Mouse (Mus musculus) heart, postnatal 10 days (tissue): ENCODE results near the gene Bckdhb. TPM values are rescaled to one million over a fixed set of nuclear protein-coding genes. Genes with fewer than 3 reads are reported as not detected.
"Not testable (repeated sequence)": the region's sequence is repeated elsewhere in the genome, so short reads cannot be mapped to it uniquely, and the experiment has no call there.

Source experiments
- DNase-seq, 2 experiments: peaks; one replicate each; pipeline ENCODE4 v3.0.0; 2021
- intact Hi-C: fragments of 180-260 bp; cut with DNase I; formaldehyde crosslinking; loops from one replicate; pipeline ENCODE4 v1.15.1; 2025
- total RNA-seq, 2 experiments: library from RNA; stranded (reverse); gene quantifications; 2 replicates each; pipeline ENCODE4 v1.2.3; 2021

Gene Bckdhb
- total RNA-seq, 2 experiments from 2014 or later, result 36.3 to 53.4 TPM

DNA sequence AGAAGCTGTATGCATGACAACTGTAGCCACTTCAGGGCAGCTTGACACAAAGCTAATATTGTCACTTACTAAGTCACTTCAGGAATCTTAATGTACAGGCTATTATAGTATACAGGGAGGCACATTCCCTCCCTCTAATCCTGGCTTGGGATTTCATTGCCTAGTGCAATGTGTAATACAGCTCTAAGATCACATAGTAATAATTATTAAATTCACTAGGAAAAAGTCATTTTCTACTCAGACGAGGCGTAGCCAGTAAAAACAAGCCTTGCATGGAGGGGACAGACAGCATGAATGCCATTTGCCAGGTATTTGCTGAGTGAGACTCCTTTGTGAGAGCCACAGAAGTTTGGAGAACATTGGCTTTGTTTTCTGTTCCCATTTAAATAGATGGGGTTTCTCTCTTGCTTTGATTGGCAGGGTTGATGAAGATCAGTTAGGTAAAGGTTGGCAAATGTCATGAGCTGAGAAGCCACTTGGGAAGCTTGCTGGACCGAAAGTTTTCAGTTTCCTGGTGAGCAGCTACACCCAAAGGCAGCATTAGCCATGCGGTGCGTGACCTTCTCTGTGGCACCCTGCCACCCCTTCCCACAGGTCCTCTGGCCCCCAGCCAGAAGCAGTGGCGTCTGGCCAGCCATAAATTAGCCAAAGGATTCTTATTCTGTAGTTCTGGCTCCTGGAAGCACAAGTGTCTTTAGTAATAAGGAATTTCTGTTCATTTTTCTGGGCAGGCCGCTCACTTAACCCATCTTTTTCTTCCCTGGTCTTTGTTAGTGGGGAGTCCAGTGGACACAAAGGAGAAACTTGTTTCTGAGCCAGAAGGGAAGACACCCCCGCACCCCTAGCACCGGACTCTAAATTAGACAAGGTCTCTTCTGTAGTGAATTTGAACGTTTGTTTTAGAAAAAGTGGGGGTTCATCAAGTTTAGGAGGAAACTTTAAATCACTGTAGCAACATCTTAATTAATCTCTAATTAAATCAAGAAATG is 37.4 kb downstream of the Bckdhb start:
- intact Hi-C loops, result no loop called here
- DNase-seq, result peak; percentile 77 to 79

DNA sequence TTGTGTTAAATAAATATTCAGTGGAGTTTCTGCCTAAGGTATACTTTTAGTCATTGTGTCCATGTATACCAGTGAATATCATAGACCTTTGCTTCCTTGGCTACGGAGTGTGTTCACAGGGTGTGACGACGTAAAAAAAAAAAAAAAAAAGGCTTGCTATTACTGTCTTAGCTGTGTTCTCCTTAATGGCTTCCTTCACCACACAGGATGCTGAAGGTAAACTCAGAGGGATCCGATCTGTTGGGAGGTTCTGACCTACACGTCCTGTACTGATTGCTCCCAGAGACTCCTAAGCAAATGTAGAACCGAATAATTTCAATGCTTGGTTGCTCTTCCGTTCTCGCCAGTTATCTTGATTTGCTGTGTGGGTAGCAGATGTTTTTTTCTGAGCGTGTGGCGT is 38.4 kb downstream of the Bckdhb start:
- intact Hi-C loops, result no loop called here

DNA sequence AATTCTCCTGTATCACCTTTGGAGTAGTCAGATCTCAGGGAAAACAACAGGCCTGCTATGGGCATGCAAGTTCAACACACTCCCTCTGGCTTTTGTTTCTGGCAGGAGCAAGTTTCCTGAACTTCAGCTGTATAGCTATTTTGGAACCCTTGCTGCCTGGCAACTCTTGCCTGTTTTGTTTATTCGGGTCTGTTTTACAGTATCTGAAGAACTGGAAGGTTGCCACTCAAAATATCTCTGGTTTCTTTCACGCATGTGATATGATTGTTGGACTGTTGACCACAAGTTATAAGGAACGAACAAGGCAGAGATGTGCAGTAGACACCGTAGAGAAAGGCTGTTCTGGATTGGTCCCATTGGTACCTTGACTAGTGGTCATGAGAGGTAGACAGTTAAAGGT is 39.4 kb downstream of the Bckdhb start:
- intact Hi-C loops, result no loop called here
- peak; percentile 66 for DNase-seq

More for the DNA sequence above, 38.4 kb downstream of the Bckdhb start:
- DNase-seq, result no peak

DNA sequence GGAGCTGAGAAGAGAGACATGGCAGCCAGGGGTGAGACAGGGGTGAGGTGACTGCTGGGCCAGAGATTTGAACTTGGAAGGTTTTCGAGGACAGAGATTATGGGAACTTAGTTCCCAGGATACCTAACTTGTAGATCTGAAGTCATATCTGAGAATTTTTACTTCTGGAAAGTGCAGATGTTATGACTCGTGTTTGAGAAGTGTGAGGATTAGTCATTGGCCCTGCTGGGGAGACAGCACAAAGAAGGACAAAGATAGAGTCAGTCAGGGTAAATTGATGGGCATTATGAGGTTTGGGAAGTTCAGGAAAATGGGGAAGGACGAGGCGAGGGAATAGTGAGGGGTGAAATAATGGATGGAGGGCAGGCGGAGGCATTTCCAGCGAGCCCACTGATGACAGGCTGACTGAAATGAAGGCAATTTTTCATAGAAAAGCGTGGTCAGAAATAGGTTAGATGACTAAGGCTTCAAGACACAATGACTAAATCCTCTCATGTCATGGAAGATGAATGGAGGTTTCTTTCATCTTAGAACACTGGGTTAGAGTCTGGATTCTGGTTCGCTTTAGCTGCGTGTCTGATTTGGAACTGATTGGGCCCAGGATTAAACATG is 42.6 kb downstream of the Bckdhb start:
- intact Hi-C loops, result no loop called here
- no peak for DNase-seq

DNA sequence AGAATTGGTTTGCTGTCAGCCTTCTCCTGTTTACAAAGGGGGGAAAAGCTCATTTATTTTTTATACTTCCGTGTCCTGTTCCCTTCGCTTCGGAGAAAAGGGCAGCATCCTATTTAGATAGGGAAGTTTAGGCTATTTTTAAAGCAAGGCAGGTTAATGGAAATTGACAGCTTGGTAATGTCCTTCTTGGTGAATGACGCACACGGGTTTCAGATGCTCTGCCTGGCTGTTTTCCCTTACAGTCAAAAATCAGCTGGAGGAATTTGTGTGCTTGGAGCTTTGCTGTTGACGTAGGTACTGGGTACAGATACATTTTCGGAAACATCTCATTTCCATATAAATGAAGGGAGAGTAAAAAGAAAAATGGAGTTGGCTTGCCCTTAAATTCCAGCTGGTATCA is 44.4 kb downstream of the Bckdhb start:
- intact Hi-C loops, result no loop called here
- no peak for DNase-seq

DNA sequence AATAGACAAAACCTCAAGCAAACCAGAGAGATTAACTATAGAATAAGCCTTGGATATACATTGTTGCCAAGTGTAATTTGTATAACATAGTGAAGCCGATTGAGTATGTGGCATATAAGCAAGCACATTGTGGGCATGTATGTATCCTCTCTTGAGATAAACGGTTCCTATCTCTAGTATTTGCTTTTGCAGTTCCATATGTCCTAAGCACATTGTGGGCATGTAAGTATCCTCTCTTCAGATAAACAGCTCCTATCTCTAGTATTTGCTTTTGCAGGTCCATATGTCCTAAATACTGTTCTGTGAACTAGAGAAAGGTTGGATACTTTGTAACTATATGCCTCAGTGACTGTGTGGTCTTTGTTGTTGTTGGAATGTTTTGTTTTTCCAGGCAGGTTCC is 48.5 kb downstream of the Bckdhb start:
- intact Hi-C loops, result no loop called here
- no peak for DNase-seq

DNA sequence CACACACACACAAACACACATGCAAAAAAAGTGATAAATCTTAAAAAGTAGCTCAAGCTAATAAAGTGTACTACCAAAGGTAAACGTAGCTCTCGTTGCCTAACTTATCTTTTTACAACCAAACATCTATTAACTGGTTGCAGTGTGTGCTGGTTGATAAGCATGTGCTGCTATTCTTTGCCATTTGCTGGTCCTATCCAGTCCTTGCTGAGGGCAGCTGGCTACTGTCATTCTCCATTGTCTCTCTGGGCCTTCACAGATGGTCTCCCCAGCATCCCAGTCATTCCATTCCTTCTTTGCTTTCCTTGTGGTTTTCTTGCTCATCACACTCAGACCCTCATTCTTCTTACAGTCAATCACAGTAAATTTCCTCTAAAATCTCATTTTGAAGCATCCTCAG is 50.9 kb downstream of the Bckdhb start:
- DNase-seq, result no peak
- intact Hi-C loops, result no loop called here

DNA sequence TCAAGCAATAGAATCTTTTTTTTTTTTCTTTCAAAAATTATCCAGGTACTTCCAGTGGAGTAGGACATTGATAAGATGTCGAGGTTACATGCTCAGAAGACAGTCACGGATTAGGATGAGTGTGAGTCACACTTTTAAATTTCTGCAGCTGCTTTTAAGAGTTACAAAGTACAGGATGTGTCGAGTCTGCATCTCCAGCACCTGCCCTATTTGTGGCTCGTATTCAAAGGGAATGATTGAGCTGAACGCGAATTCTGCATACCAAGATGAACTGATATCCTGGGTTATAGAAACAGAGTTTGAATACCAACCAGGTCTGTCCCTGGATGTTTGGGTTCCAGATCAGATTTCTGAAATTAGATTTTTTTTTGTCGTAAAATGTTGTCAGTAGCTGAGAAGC is 56.3 kb downstream of the Bckdhb start:
- DNase-seq, result no peak
- intact Hi-C loops, result no loop called here

DNA sequence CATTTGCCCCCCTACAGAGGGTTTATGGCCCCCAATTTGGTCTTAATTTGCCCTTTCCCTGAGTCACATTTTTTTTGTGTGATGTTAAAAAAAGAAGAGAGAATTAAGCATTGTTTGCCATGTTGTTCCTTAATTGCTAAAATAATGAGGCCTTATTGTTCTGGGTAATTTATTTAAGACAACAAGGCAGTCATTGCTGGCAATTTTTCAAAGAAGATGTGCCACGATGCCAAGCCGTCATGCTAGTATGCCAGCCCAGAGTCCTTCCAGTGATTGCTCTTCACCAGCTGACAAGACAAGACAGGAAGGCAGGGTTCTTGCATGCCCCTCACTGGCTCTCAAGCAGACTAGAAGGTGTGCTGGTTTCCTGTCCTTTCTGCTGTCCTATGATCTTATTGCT is 84.0 kb downstream of the Bckdhb start:
- intact Hi-C loops, result no loop called here

DNA sequence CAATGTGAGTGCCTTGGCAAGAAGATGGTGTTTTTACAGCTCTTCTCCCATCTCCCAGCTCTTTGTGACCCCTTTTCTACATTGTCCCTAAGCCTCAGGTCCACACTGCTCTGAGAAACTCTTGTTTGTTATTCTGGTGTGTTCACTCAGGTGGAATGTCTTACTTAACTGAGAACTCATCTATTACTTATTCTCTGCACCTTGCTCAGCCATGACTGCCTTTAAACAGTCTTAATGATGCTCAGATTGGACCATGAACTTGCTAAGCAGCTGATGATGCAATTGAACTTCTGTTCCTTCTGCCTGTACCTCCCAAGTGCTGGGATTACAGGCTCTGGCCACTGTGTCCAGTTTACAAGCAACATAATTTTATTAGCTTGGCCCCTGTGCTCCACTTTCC is 86.2 kb downstream of the Bckdhb start:
- intact Hi-C loops, result loop anchor here (10.0 kb wide), 1 partner anchor 234 kb away; no protein-coding TSS in a partner anchor

More for the DNA sequence above, 84.0 kb downstream of the Bckdhb start:
- DNase-seq, result no peak

DNA sequence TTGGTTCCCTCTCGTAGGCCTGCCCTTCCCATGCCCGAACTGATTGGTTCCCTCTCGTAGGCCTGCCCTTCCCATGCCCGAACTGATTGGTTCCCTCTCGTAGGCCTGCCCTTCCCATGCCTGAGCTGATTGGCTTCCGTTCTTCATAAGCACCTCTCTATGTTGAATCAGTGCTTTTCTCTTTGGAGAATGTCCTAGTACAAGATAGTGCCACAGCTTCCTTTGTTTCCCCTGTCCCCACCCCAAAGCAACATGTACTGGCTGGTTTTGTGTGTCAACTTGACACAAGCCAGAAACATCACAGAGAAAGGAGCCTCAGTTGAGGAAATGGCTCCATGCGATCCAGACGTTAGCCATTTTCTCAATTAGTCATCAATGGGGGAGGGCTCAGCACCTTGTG is 93.2 kb downstream of the Bckdhb start:
- intact Hi-C loops, result loop anchor here (5.0 to 10.0 kb wide), 2 partner anchors 227 to 1309 kb away; partner anchors contain the start of gene Tent5a
- not testable (repeated sequence) for DNase-seq

More for the DNA sequence above, 86.2 kb downstream of the Bckdhb start:
- no peak for DNase-seq

DNA sequence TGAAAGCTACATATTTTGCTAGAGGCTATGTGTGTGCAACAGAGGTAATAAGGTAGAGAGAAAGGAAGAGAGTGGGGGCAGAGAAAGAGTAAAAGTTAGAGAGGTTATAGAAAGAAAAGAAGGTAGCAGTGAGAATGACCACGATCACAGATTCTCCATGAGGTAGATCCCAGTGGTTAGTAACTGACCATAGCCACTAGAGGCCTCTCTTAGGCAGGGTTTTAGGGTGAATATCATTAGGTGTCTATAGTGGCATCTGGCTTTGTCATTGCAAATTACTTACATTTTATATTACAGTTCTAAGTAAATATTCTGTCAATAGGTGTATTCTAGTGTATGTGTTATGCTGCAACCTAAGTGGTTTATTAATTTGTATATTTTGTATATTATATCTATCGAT is 94.7 kb downstream of the Bckdhb start:
- DNase-seq, result peak; percentile 20 to 43
- intact Hi-C loops, result loop anchor here (5.0 to 10.0 kb wide), 2 partner anchors 225 to 1308 kb away; partner anchors contain the start of gene Tent5a

DNA sequence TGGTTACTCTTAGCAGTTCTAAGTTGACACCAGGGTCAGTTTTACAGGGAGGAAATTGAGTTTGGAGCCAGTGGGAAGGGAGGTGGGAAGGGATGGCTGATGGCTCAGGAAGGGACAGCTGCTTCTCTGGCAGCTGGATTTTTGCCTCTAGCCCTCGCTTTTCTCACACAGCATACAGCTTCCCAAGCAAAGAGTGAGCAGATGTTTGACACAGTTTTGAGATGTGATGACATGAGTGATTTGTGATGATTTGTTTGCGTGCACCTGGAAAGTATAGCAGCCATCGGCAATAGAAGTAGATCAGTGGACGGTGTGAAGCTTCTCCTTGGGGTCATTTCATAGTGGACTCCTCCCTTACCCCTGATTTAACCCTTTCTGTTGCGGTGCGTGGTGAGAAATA is 96.2 kb downstream of the Bckdhb start:
- DNase-seq, result no peak
- intact Hi-C loops, result no loop called here

DNA sequence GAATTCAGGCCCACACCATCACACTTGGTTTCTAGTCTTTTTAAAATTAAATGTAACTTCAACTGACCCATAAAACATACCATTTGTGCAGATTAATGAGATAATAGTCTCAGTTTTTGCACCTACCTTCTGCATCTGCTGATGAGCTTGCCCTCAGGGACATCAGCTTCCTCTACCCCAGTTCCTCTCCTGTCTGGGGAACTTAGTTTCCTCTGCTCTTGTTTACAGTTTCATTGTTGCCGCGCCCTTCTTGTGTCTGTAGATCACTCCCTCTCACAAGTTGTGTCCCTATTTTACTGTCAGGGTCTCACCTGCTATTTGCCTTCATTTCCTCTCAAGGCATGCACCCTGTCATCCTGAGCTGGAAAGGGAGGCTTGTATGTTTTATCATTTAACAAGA is 103.2 kb downstream of the Bckdhb start:
- no peak for DNase-seq
- intact Hi-C loops, result no loop called here

DNA sequence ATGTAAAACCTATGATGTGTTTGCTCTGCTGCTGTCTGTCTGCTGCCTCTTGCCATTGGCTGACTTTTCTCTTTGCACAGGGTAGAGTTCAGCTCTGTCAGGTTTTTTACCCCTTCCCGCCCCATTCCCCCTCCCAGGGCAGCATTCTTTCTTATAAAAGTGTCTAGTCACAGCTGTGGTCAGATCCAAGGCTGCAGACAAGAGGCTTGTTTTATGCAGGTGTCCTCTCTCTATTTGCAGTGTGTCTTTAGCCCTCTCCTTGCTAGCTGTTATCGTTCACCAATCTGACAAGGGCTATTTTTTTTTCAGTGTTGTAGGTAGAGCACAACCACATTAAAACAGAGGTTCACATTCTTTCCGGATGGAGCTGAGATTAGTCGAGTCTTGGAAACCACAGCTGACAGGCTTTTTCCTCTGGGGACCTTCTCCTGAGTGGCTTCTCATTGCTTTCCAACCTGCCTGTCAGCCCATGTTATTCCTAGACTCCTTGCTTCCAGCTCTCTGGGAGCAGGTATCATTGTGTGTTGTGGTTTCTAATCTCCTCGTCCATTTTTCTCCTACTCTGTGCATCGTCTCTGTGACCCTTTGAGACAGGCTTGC is 105.8 kb downstream of the Bckdhb start:
- DNase-seq, result no peak
- intact Hi-C loops, result no loop called here

DNA sequence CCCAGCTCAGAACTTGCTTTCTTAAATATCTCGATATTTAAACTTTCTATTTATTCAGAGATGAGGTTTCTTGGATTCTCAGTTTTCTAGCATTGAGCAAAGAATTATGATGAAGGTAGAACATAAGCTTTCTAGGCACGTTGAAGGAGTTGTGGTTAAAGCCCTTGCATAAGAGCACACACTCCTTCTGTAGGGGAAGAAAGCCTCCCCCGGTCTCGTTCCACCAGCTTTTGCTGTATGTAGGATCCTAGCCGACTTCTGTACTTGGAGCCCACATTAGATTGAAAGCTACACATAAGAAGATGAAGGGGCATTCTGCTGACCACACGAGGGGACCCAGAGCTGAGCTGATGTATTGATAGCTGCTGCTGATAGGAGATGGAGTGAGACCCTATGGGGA is 106.5 kb downstream of the Bckdhb start:
- intact Hi-C loops, result no loop called here
- DNase-seq, result no peak

DNA sequence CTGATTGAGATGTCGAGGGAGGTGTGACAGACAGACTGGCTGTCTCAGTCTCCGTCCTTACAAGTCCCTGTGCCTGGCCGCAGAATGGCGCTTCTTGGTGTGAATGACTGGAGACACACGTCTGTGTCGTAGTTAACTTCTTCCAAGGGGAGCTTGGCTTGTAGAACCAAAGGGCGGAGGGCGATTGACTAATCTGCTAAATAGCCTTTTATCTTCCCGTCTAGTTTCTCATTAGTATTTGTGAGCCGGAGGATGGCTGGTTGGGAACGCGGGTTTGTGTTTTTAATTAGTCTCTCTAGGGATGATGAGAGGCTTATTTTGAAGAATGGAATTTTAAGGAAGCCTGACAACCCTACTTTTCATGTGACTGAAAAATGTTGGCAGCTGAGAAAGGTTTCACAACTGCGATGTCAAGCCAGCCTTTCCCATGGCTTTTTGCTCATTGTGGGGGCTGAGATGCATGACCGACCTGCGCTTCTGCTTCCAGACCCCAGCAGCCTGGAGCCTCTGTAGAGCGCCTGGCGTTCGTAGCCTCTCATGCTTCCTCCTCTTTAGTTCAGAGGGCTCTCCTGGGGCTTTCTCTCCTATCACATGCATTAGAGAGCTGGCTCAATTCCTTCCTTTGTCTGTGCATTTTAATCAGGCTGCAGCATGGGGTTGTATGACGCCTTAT is 107.9 kb downstream of the Bckdhb start:
- peak; percentile 40 for DNase-seq
- intact Hi-C loops, result no loop called here

DNA sequence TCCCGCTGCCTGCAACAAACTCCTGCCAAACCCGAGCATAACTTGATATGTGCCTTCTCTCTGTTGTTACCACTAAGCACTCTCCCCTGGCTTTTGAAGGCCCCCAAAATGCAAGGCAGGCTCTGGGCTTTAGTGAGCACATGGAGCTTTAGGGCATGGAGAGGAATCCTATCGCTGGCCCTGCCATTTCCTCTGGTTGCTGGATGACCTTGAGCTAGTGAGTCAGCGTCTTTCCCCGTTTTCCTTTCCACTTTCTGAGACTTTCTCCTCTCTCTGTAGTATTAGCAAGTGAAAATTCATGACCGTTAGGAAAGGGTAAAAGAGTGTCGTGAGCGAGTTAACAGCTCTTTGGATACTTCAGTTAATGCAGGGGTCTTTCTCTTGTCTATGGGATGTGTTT is 111.1 kb downstream of the Bckdhb start:
- intact Hi-C loops, result no loop called here

DNA sequence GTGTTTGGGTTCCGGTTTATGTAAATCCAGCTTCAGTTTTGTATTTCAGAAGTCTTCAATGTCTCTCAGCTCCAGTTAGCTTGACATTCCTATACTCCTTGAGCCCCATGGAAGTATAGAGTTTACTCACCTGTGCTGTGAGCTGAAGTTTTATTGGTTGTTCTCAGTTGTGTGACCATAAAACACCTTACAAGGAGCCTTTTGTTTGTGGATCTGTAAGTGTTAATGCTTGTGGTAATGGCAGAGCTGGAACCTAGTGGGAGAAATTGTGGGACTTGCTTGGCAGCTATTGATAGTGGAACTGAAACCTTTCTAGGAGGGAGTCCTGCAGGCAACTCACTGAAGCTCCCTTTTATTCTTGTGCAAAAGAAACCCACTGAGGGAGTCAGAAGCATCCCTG is 112.3 kb downstream of the Bckdhb start:
- DNase-seq, result no peak

More for the DNA sequence above, 111.1 kb downstream of the Bckdhb start:
- no peak for DNase-seq

DNA sequence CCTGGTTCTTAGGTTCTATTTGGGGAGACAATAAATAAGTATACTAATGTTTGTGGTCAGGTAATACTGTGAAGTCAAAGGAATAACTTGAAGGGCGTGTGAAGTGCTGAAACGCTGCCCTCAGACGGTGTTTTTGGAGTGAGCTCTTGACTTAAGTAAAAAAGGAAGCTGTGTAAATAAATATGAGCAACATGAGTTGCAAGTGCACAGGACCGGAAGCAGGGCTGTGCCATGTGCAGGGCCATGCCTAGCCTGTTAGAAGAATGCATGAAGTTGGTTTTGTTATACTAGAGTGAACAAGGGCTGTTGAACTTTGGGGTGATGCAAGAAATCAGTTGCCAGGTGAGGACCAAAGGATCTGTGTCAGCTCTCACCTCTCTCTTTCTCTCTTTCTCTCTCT is 114.0 kb downstream of the Bckdhb start:
- intact Hi-C loops, result no loop called here
- DNase-seq, result no peak

More for the DNA sequence above, 112.3 kb downstream of the Bckdhb start:
- intact Hi-C loops, result no loop called here

DNA sequence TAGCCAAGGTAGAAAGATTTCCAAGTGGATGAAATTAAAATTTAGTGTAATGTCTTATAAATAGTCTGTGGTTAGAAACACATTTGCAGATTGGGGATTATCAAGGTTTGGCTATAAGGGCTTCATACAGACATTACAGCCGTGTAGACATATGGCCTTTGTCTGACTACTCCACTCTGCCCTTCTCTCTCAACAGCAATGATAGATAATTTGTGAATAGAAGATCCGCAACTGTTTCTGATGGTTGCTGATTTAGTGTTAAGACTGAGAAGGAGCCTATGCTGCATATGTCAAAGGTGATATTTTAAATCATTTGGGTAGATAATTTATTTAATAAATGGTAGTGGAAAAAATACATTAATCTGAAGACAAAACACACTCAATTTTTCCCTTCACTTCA is 115.4 kb downstream of the Bckdhb start:
- no peak for DNase-seq
- intact Hi-C loops, result no loop called here
